Mouse (Mus musculus) bone marrow, adult 2 months (tissue): ENCODE results near the gene Rbm8a. TPM values are rescaled to one million over a fixed set of nuclear protein-coding genes. Genes with fewer than 3 reads are reported as not detected.
"Not testable (repeated sequence)": the region's sequence is repeated elsewhere in the genome, so short reads cannot be mapped to it uniquely, and the experiment has no call there.

Experiments
- H3K27ac ChIP-seq: fragments of 200-500 bp; 2 replicates; pipeline ENCODE4 v1.5.1; 2012; ENCODE audit warnings: low read depth, mild to moderate bottlenecking, control low read depth, inconsistent platforms, low read length; ENCODE audit not compliant: control insufficient read depth, poor library complexity, insufficient read depth
- H3K4me1 ChIP-seq: fragments of 200-500 bp; 2 replicates; pipeline ENCODE4 v1.6.1; 2011; ENCODE audit warnings: low read length; ENCODE audit not compliant: control insufficient read depth, insufficient read depth
- H3K4me3 ChIP-seq: fragments of 200-500 bp; replicated peaks from 2 replicates; pipeline ENCODE3; 2011; ENCODE audit warnings: mild to moderate bottlenecking, low read depth, low read length, control low read depth; ENCODE audit not compliant: control insufficient read depth
- CTCF ChIP-seq: fragments of 200-500 bp; IDR thresholded peaks from 2 replicates; pipeline ENCODE4 v1.5.1; 2011; ENCODE audit warnings: low read length, control low read depth; ENCODE audit not compliant: control insufficient read depth, insufficient read depth
- POLR2A ChIP-seq: fragments of 200-500 bp; IDR thresholded peaks from 2 replicates; pipeline ENCODE4 v1.6.1; 2011; ENCODE audit warnings: low read depth, mild to moderate bottlenecking, control low read depth, low read length, borderline replicate concordance; ENCODE audit not compliant: control insufficient read depth
- WGBS: fragments of 180-500 bp; shearing (Covaris S2); methylation state at CpG from one replicate; pipeline ENCODE4 v1.1.7; 2018; 5-methylcytosine and 5-hydroxymethylcytosine counted together
- polyA plus RNA-seq: library from polyadenylated mRNA; stranded (reverse); fragments of >200 nt; gene quantifications from 2 replicates; pipeline ENCODE4 v1.2.4, GENCODE M21; 2011; ENCODE audit warnings: low replicate concordance; ENCODE audit not compliant: missing spikeins, insufficient read depth, insufficient read length

Rbm8a gene
- polyA plus RNA-seq, 1 experiment = 168 TPM

DNA sequence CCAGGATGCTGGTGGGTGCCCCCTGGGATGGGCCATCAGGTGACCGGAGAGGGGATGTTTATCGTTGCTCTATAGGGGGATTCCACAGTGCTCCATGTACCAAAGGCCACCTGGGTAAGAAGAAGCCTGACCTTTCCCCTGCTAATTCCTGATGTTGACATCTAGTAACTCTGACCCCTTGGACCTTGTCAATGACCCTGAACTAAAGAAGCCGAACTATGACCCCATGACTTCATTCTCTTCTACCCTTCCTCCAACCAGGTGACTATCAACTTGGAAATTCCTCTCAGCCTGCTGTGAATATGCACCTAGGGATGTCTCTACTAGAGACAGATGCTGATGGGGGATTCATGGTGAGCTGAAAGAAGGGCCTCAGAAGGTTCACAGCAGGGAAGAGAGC lies 17.6 kb downstream of the Rbm8a start:
- TF ChIP-seq CTCF (no peak), POLR2A (no peak)

DNA sequence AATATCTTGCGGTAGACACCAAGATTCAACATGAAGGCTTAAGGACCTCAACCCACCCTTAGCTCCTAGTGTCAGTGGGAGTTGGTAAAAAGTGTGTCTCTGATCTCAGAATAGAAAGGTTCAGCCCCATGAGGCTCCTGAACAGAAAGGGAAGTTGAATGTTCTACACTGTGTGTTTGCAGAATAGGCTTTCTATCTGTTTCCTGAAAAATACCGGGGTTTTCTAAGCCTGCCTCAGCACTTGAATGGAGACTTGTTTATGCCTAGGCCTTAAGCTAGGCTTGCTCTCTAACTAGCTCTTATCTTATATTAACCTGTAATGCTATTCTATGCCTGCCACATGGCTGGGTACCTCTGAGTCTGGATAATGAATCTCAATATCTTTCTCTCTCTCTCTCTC lies 31.2 kb downstream of the Rbm8a start:
- no peak overlapping the region for H3K4me3 ChIP-seq
- no peaks in the 10 kb centered on the region for H3K4me1 ChIP-seq
- no peak for TF ChIP-seq POLR2A
- no peak for TF ChIP-seq CTCF
- 41% methylated on average over 2 of the region's 2 CpGs for WGBS
- H3K27ac ChIP-seq = no peak overlapping the region

More for the DNA sequence above, 17.6 kb downstream of the Rbm8a start:
- Histone ChIP-seq H3K27ac (no peak overlapping the region), H3K4me1 (no peaks in the 10 kb centered on the region), H3K4me3 (no peak overlapping the region)
- 85% methylated on average over 3 of the region's 3 CpGs for WGBS

DNA sequence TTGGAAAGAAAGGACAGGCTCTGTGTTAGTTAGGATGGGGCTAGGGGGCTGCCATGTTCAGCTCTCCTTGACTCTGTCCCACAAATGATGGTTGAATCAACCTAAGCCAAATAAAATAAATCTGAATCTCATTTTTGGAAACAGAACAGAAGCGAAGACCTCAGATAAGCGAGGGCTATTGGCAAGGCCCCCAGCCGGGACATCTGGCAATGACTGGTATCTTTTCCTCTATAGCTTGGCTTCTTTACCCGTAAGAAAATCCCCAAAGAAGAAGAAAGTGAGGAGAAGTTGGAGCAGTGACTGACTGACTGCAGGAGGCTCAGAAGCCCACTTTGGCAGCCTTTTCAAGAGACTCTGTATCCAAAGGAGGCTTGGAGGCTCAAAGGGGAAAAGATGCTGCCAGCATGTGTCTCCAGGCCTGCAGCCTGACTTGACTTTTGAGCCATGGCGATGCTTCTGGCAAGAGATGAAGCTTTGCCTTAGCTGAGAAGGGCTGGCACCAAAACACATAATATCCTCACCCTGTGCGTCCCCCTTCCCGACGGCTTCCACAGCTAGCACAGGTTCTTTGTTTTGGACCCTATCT lies 33.1 kb downstream of the Rbm8a start:
- no peak overlapping the region for H3K4me3 ChIP-seq
- TF ChIP-seq POLR2A (no peak), CTCF (no peak)
- H3K27ac ChIP-seq = no peak overlapping the region
- WGBS = 78% methylated on average over 8 of the region's 8 CpGs
- H3K4me1 ChIP-seq = no peaks in the 10 kb centered on the region

DNA sequence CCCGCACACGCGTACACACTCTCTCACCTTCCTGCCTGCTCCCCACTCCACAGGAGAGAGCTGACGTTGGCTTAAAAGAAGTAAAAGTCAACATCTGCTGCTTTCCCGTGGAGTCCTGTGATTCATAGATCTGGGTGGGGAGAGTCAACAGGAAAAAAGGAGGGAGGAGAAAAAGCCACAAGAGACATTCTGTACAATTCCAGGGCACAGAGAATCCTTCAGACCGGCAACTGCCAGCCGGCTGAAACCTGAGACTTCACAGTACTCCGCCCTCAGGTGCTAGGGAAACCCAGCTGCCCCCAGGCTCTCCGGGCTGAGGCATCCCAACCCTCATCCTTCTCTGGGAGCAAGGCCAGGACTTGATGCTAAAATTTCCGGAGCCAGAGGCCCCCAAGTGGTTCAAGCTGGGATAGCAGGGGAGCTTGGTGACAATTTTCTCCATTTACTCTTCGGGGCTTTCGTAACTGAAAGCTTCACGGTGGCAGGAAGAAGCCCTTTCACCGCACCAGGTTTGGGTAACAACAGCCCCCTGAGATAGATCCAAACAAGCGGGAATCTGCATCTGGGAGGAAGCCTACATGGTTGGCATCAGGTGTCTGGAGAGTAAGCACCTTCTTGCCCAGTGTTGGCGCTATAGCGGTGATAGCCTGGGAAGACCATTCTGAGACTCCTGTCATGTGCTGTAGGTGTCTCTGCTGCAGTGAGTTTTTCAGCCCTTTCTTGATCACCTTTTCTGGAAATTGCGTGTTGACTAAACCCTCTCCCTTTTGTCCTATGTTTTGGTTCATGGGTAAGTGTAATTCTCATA lies 33.9 kb downstream of the Rbm8a start:
- Histone ChIP-seq H3K4me3 (peak overlapping the region; percentile 0), H3K4me1 (no peaks in the 10 kb centered on the region), H3K27ac (no peak overlapping the region)
- WGBS = 8% methylated on average over 18 of the region's 18 CpGs
- TF ChIP-seq POLR2A = no peak
- TF ChIP-seq CTCF = peak; percentile 27

DNA sequence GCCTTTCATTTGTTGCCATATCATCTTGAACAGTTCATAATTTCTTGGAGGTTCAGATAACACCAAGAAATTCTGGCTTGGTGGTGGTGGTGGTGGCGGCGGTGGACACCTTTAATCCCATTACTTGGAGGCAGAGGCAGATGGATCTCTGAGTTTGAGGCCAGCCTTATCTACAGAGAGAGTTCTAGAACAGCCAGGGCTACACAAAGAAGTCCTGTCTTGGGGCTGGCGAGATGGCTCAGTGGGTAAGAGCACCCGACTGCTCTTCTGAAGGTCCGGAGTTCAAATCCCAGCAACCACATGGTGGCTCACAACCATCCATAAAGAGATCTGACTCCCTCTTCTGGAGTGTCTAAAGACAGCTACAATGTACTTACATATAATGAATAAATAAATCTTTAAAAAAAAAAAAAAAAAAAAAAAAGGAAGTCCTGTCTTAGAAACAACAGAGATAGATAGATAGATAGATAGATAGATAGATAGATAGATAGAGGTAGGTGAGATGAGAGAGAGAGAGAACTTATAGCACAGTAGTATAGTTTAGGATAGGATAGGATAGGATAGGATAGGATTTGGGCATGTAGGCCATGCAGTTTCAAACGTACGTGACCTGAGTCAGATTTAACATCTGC lies 36.1 kb downstream of the Rbm8a start:
- not testable (repeated sequence) for H3K27ac ChIP-seq, H3K4me1 ChIP-seq, H3K4me3 ChIP-seq
- 77% methylated on average over 7 of the region's 7 CpGs for WGBS

DNA sequence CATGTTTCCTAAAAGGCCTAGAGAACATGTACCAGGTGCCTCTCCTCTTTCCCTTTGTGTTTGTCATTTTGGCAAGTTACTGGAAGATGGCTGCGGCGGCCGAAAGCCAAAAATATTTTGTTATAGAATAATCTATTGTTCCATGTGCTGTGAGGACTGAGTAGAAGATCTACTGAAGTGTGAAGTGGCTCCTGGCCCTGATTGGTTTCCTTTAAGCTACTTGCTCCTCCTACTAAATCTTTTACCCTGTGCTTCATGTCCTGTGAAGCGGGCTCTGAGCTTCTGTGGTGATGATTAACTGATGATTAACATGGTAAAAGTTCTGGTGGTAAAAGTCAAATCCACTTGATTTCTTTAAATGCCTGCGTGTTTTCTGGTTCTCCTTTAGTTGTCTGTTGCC lies 37.2 kb downstream of the Rbm8a start:
- Histone ChIP-seq H3K4me1 (no peaks in the 10 kb centered on the region), H3K4me3 (no peak overlapping the region), H3K27ac (no peak overlapping the region)
- WGBS = 90% methylated on average over 5 of the region's 5 CpGs
- TF ChIP-seq POLR2A (no peak), CTCF (no peak)

DNA sequence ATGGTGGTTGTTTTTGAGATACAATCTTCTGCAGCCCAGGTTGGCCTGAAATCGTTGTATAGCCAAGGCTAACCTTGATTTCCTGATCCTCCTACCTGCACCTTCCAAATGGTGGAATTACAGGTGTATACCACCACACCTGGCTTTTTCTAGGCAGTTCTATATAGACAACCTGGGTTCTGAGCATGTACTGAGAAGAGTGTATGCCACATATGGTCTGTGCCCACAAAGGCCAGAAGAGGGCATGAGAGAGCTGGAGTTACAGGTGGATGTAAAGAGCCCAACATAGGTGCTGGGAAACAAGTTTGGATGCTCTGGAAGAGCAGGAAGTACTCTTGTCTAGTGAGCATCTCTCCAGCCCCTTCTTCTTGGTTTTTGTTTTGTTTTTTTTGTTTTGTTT lies 37.6 kb downstream of the Rbm8a start:
- Histone ChIP-seq H3K4me3 (no peak overlapping the region), H3K27ac (no peak overlapping the region), H3K4me1 (no peaks in the 10 kb centered on the region)
- TF ChIP-seq POLR2A (no peak), CTCF (peak; percentile 49)
- WGBS = 38% methylated on average over 1 of the region's 1 CpGs

DNA sequence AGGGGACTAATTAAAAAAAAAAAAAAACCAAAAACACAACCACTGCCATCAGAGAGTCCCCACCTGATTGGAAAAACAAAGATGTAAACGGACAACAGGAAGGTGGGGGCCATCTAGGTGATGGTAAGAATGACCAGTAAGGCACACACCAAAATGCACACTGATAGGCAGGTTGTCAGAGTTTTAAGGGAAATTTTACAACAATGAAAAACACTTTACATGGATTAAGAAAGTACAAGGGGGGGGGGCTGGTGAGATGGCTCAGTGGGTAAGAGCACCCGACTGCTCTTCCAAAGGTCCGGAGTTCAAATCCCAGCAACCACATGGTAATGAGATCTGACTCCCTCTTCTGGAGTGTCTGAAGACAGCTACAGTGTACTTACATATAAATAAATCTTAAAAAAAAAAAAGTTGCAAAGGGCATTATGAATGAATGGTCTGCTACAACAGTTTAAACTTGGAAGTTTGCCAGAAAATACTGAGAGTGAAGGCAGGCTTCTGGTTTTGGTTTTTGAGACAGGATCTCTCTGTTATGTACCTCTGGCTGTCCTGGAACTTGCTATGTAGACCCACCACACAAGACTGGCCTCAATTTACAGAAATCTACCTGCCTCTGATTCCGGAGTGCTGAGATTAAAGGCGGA lies 38.8 kb downstream of the Rbm8a start:
- Histone ChIP-seq H3K27ac (no peak overlapping the region), H3K4me1 (no peaks in the 10 kb centered on the region), H3K4me3 (no peak overlapping the region)
- 90% methylated on average over 5 of the region's 5 CpGs for WGBS
- TF ChIP-seq CTCF (no peak), POLR2A (no peak)

DNA sequence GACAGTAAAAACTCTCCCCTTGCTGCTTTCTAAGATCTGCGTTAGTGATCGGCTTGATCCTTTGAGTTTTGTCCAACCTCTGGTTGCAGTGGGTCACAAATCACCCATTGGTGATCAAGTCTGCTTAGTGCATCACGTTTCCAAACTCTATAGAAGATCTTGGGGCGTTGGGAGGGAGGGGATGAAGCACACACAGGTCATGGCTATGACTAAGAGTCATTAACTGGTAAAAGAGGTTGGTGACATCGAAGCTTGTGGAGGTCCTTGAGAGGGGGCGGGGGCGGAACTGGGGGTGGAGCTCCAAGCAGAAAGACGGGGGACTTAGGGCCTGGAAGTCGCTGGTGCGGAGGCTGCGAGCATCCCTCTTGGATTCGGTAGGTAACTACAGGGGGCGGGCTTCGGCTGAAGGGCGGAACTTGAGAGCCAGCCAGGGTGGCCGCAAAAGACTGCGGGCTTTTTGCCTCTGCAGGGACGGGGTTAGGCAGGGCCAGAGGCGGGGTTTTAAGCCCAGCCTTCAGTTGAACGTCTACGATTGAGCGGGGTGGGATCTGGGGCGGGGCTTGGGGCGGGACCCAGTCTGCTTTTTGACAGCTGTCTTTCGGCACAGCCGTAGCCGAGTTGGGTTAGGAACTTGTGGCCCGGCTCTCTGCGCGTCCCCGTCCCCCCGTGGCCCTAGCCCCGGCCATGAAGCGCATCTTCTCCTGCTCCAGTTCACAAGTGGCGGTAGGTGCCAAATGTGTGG lies 40.2 kb downstream of the Rbm8a start, which contains the start of gene Ankrd35:
Gene Ankrd35 (plus strand): TSS at position 405 of the 742 bp plus-strand sequence.
- H3K4me1 ChIP-seq = no peaks in the 10 kb centered on the region
- 7% methylated on average over 35 of the region's 35 CpGs for WGBS
- H3K4me3 ChIP-seq = peak within 1 kb of the TSS; percentile 48
- no peak for TF ChIP-seq POLR2A
- H3K27ac ChIP-seq = no peak within 1 kb of the TSS
